Mouse (Mus musculus) embryonic facial prominence, embryonic 14.5 days (tissue): ENCODE measurements around the gene Slc39a3. TPM values are rescaled to one million over a fixed set of nuclear protein-coding genes. Genes with fewer than 3 reads are reported as not detected.
A peak's percentile ranks its signal among the peaks of the same experiment; 100 is the strongest.
"Not testable (repeated sequence)": the region's sequence is repeated elsewhere in the genome, so short reads cannot be mapped to it uniquely, and the experiment has no call there.

Experiments used
- ATAC-seq: fragments of 200-750 bp; cut with Nextera tagmentation; 2 replicates; pipeline ENCODE4 v1.8.0; 2017; ENCODE audit warnings: low read depth, moderate number of reproducible peaks, moderate TSS enrichment
- DNase-seq: peaks from one replicate; pipeline ENCODE4 v3.0.0-alpha.2; 2015; ENCODE audit warnings: low spot score
- H3K27ac ChIP-seq: fragments of 300-500 bp; sonication (generic); replicated peaks from 2 replicates; pipeline ENCODE4 v1.5.1; 2014; ENCODE audit warnings: low read depth, mild to moderate bottlenecking, low read length, moderate library complexity
- H3K27me3 ChIP-seq: fragments of 300-500 bp; sonication (generic); replicated peaks from 2 replicates; pipeline ENCODE4 v1.6.1; 2014; ENCODE audit warnings: low read length; ENCODE audit not compliant: control insufficient read depth, insufficient read depth
- H3K36me3 ChIP-seq: fragments of 300-500 bp; sonication (generic); 2 replicates; pipeline ENCODE4 v1.6.1; 2014; ENCODE audit warnings: low read length, mixed read lengths; ENCODE audit not compliant: control insufficient read depth, insufficient read depth
- H3K4me1 ChIP-seq: fragments of 300-500 bp; sonication (generic); 2 replicates; pipeline ENCODE4 v1.6.1; 2014; ENCODE audit warnings: antibody characterized with exemption, low read length; ENCODE audit not compliant: control insufficient read depth, insufficient read depth
- H3K4me2 ChIP-seq: fragments of 300-500 bp; sonication (generic); 2 replicates; pipeline ENCODE4 v1.6.1; 2014; ENCODE audit warnings: low read depth, mild to moderate bottlenecking, low read length, moderate library complexity, mixed read lengths
- H3K4me3 ChIP-seq: fragments of 300-500 bp; sonication (generic); 2 replicates; pipeline ENCODE4 v1.5.1; 2014; ENCODE audit warnings: low read depth, mild to moderate bottlenecking, low read length
- H3K9ac ChIP-seq: fragments of 300-500 bp; sonication (generic); 2 replicates; pipeline ENCODE4 v1.6.1; 2014; ENCODE audit warnings: low read depth, mild to moderate bottlenecking, low read length, moderate library complexity, mixed read lengths
- H3K9me3 ChIP-seq: fragments of 300-500 bp; sonication (generic); 2 replicates; pipeline ENCODE4 v1.6.1; 2016; ENCODE audit warnings: low read length; ENCODE audit not compliant: control insufficient read depth
- WGBS: fragments of 180-500 bp; shearing (Covaris S2); extraction: QIAGEN DNeasy Blood & Tissue Kit; methylation state at CpG from one replicate; pipeline ENCODE4 v1.1.7; 2014; 5-methylcytosine and 5-hydroxymethylcytosine counted together
- polyA plus RNA-seq: library from polyadenylated mRNA; unstranded; fragments of >200 nt; fragmentation: Nextera tagmentation; extraction: Ambion mirVana; gene quantifications from 2 replicates; pipeline ENCODE4 v1.2.1, GENCODE M21; 2014

The Slc39a3 gene
- polyA plus RNA-seq, 1 experiment from 2014 or later: 11.9 TPM

DNA sequence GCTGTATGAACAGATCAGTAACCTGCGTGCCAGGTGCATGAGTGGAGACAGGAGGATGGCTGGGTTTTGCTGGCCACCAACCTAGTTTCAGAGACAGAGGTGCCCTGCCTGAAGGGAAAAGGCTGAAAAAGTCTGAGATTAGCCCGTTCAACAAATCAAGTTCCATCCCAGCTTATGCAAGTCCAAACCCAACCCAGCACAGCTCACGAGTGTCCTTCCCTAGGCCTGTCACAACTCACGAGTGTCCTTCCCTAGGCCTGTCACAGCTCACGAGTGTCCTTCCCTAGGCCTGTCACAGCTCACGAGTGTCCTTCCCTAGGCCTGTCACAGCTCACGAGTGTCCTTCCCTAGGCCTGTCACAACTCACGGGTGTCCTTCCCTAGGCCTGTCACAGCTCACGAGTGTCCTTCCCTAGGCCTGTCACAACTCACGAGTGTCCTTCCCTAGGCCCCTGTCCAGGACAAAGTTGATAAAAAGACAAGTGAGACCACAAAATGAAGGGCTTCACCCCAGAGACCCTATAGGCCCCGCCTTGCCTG, 18.6 kb upstream of the Slc39a3 start:
- not testable (repeated sequence) for H3K27me3 ChIP-seq, DNase-seq, H3K4me2 ChIP-seq, ATAC-seq, H3K9me3 ChIP-seq, H3K4me3 ChIP-seq, H3K27ac ChIP-seq
- peaks cover 20% of the 10 kb centered on the region for H3K36me3 ChIP-seq
- peak overlapping the region; percentile 34; the same call in 1 of the 2 replicates for H3K9ac ChIP-seq
- H3K4me1 ChIP-seq: peaks cover 14% of the 10 kb centered on the region; the same call in 1 of the 2 replicates
- 85% methylated on average over 6 of the region's 11 CpGs for WGBS

DNA sequence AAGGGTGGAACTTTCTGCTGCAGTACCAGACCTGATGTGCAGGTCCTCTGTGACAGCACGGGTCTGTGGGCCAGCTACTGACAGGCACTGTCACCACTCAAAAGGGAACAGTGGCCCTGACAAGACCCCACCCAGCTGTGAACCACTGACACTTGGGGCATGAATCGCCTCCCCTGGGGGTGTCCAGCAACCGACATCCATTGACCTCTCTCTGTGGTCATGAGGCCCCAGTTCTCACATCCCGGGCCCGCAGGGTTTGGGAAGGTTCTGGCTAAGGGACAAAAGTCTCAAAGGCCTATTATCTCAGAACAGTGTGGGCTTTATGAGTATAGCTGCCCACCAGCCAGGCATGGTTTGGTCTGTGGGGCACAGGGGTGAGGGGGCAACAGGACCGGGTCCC, 17.9 kb upstream of the Slc39a3 start:
- 70% methylated on average over 5 of the region's 6 CpGs for WGBS
- Histone ChIP-seq H3K4me3 (no peak overlapping the region), H3K9me3 (no peaks in the 10 kb centered on the region), H3K27me3 (no peaks in the 10 kb centered on the region), H3K4me2 (no peak overlapping the region), H3K36me3 (peaks cover 27% of the 10 kb centered on the region), H3K4me1 (peaks cover 14% of the 10 kb centered on the region; the same call in 1 of the 2 replicates), H3K9ac (no peak overlapping the region), H3K27ac (no peak overlapping the region)
- DNase-seq: no peak
- ATAC-seq: no peak

DNA sequence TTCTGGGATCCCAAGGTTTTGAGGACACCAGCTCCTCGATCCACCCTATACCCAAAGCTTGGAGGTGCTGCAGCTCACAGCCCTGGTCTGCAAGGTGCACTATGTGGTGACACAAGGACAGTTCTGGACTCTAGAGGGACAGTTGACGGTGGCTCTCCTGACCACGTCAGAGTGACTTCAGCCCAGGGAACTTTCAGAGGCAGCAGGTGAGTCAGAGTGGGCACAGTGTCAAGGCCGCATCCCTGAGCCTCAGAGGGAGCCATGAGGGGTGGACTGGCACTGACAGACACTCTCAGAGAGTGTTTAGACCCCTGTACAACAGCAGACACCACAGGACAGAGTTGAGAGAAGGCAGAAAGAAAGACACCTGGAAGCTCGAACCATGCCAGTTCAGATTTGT, 15.4 kb upstream of the Slc39a3 start:
- Histone ChIP-seq H3K4me1 (no peaks in the 10 kb centered on the region), H3K9me3 (no peaks in the 10 kb centered on the region), H3K27me3 (no peaks in the 10 kb centered on the region), H3K36me3 (peaks cover 53% of the 10 kb centered on the region), H3K4me2 (no peak overlapping the region), H3K27ac (no peak overlapping the region), H3K9ac (no peak overlapping the region), H3K4me3 (no peak overlapping the region)
- no peak for DNase-seq
- 94% methylated on average over 5 of the region's 5 CpGs for WGBS
- ATAC-seq: no peak

- WGBS: 95% methylated on average over 6 of the region's 6 CpGs
- ATAC-seq: no peak
- H3K36me3 ChIP-seq: peaks cover 67% of the 10 kb centered on the region
Observed at GRCm38 (mm10) chr10:81051133-81051532, 13.9 kb upstream of the Slc39a3 start.

GRCm38 (mm10) chr10:81050645-81051044, 13.4 kb upstream of the Slc39a3 start:
- H3K27me3 ChIP-seq: no peaks in the 10 kb centered on the region
- ATAC-seq (no peak), DNase-seq (no peak)
- H3K9ac ChIP-seq: 0 out of 2 replicates have a peak overlapping the region, but pooled peaks have one; percentile 14
- H3K4me2 ChIP-seq: no peak overlapping the region
- H3K4me1 ChIP-seq: no peaks in the 10 kb centered on the region
- no peak overlapping the region for H3K27ac ChIP-seq
- H3K4me3 ChIP-seq: no peak overlapping the region
- H3K9me3 ChIP-seq: no peaks in the 10 kb centered on the region
- WGBS: 93% methylated on average over 4 of the region's 4 CpGs
- peaks cover 72% of the 10 kb centered on the region for H3K36me3 ChIP-seq

More at GRCm38 (mm10) chr10:81051133-81051532, 13.9 kb upstream of the Slc39a3 start:
- no peak overlapping the region for H3K9ac ChIP-seq
- H3K4me1 ChIP-seq: no peaks in the 10 kb centered on the region
- no peaks in the 10 kb centered on the region for H3K27me3 ChIP-seq
- no peak overlapping the region for H3K4me2 ChIP-seq
- DNase-seq: no peak
- H3K4me3 ChIP-seq: no peak overlapping the region
- H3K9me3 ChIP-seq: no peaks in the 10 kb centered on the region
- H3K27ac ChIP-seq: no peak overlapping the region

DNA sequence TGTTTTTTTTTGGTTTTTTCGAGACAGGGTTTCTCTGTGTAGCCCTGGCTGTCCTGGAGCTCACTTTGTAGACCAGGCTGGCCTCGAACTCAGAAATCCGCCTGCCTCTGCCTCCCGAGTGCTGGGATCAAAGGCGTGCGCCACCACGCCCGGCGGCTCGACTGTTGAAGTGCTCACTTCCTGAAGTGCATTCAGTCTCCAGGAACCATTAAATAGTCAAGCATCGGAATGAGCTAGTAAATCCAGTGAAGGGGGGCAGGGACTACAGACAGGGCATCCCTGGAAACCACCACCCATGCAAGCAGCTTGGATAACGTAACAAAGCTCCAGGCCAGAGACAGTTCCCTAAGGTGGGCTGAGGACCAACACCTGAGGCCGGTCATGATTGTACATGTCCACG, 8.0 kb upstream of the Slc39a3 start:
- 94% methylated on average over 13 of the region's 14 CpGs for WGBS
- H3K4me3 ChIP-seq, H3K9ac ChIP-seq, H3K27ac ChIP-seq, H3K27me3 ChIP-seq, H3K9me3 ChIP-seq, H3K4me1 ChIP-seq, ATAC-seq, H3K4me2 ChIP-seq, DNase-seq: not testable (repeated sequence)
- H3K36me3 ChIP-seq: peaks cover 80% of the 10 kb centered on the region

DNA sequence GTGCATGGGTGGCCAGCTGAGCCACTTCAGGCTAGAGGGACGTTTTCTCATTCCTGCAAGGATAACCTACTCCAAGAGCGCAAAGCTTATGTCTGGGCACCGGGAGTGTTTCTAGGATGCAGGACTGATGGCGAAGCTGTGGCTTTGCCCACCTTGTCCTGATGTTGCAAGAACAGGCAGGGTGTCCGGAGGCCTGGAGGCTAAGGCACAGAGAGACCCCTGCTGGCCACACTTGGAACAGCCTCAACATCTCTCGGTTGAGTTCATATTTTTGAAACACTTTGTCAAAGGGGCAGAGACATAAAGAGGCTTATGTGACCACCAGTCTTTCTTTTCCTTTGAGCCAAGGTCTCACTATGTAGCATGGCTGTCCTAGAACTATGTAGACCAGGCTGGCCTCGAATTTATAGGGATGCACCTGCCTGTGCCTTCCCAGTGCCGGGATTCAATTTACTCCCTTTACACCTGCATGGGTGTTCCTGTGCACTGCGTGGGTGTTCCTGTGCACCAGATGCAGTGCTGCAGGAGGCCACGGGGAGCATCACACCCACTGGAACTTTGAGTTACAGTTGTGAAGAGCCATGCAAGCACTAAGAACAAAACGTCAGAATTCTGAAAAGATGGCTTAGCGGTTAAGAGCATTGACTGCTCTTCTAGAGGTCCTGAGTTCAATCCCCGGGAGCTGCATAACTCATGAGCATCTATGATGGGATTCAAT, 4.4 kb upstream of the Slc39a3 start:
- Histone ChIP-seq H3K9ac (no peak overlapping the region), H3K4me3 (no peak overlapping the region), H3K36me3 (peaks cover 44% of the 10 kb centered on the region), H3K4me2 (no peak overlapping the region), H3K4me1 (no peaks in the 10 kb centered on the region), H3K27me3 (no peaks in the 10 kb centered on the region), H3K9me3 (no peaks in the 10 kb centered on the region), H3K27ac (no peak overlapping the region)
- ATAC-seq (no peak), DNase-seq (peak; percentile 65)
- WGBS: 30% methylated on average over 13 of the region's 13 CpGs

DNA sequence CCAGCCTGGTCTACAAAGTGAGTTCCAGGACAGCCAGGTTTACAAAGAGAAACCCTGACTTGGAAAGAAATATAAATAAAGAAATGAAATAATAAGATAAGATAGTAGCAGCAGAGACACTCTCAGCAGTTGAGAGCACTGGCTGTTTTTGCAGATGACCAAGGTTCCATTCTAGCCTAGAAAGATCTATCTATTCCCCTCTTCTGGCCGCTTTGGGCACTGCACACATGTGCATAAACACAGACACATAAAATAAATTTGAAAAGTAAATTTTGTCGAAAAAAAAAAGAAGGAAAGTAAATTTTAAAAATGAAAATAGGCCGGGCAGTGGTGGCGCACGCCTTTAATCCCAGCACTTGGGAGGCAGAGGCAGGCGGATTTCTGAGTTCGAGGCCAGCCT, 975 bp downstream of the Slc39a3 start:
- 76% methylated on average over 7 of the region's 7 CpGs for WGBS
- peaks cover 7% of the 10 kb centered on the region for H3K36me3 ChIP-seq
- H3K9ac ChIP-seq: no peak overlapping the region
- no peak overlapping the region for H3K4me2 ChIP-seq
- H3K27me3 ChIP-seq: no peaks in the 10 kb centered on the region
- no peak overlapping the region for H3K27ac ChIP-seq
- ATAC-seq (no peak), DNase-seq (no peak)
- H3K9me3 ChIP-seq: no peaks in the 10 kb centered on the region
- no peak overlapping the region for H3K4me3 ChIP-seq
- H3K4me1 ChIP-seq: no peaks in the 10 kb centered on the region

DNA sequence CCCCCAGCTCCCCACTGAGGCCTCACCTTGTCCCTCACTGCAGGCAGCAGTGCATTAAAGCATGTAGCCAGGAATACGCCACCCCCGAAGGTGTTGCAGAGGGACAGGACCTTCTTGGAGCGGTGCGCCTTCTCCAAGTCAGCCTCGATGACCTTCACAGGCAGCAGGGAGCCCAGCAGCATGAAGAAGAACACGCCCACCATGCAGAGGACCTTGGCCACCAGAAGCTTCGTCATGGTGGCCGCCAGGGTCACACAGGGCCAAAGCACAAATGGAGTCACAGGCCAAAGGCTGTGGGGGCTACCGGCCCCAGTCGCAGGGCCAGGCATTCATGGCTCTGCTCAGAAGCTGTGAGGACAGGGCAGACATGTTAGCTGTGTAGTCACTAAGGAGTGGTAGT, 3.6 kb downstream of the Slc39a3 start:
- Histone ChIP-seq H3K27ac (no peak overlapping the region), H3K9ac (no peak overlapping the region), H3K27me3 (no peaks in the 10 kb centered on the region), H3K4me1 (no peaks in the 10 kb centered on the region), H3K4me3 (no peak overlapping the region), H3K9me3 (no peaks in the 10 kb centered on the region), H3K4me2 (no peak overlapping the region), H3K36me3 (peaks cover 19% of the 10 kb centered on the region)
- ATAC-seq (no peak), DNase-seq (no peak)
- 80% methylated on average over 10 of the region's 10 CpGs for WGBS
